Mouse (Mus musculus): ENCODE data around the gene Mif. TPM values are rescaled to one million over a fixed set of nuclear protein-coding genes. Genes with fewer than 3 reads are reported as not detected.
"Not testable (repeated sequence)": the region's sequence is repeated elsewhere in the genome, so short reads cannot be mapped to it uniquely, and the experiment has no call there.

Gene Mif
- 3,863 and 3,963 TPM in 2 replicates for polyA plus RNA-seq (2012)

DNA sequence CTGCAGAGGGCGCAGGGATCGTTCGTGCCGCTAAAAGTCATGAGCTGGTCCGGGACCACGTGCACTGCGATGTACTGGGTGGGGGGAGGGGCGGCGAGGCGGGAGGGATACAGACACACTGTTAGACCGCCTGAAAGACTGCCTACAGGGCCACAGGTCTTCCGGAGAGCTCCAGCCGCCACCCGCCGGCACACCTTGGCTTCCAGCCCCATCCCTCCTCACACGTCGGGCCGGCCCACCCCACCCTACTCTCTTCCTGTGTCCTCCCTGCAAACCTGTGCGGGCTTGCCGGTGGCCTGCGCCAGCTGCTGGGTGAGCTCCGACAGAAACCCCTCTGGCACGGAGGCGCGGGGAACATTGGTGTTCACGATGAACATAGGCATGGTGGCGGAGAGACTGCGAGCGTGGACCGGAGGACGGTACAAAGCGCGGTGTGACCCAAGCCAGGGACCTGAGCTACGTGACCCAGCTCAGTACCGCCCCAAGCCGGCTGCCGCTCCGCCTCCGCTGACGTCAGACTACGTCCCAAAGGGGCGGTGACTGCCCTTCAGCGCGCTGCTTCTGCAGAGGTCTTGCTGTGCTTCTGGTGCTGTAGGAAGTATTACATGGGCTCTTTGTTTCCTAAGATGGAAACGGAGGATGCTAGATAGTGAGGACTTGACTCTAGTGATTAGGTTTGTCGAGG, at the start of gene Mif:
TSS of gene Mif (minus strand) at position 455 of the 685 bp plus-strand sequence.
- not testable (repeated sequence) for TF ChIP-seq GATA1 (IDR thresholded peaks at IDR 0.05; ENCODE audit: low read length)

DNA sequence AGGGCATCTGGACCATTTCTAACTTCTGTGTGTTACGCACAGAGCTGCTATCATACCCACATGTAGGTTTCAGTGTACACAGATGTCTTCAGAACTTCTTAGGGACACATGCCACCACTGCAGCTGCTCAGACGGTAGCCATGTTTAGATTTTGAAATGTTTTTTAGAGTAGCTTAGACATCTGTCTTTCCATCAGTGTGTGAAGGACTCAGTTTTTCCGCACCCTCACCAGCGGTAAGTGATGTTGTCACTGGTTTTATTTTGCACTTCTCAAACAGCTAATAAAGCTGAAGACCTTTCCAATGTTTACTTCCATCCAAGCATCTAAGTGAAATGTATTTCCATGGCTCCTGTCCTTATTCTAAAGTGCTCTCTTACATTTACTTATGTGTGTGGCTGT, 46.8 kb upstream of the Mif start:
- TF ChIP-seq GATA1 (IDR thresholded peaks at IDR 0.05; ENCODE audit: low read length): no peak

DNA sequence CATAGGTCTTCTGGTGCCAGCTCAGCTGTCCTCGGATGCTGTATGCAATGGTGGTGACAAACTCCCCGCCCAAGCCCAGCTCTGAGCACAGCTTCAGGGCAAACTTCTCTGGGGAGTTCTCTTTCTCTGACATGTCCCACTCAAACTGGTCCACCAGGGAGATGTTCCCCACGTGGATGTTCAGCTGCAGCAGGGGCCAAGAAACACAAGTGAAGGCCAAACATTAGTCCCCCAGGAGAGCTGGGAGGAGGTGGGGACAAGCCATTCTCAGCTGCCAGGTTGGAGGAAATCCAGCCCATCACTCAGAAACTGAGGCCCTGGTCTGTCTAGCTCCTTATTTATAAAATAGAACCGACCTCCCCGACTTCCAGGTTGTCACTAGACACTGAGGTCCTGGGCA, 44.4 kb upstream of the Mif start:
- no peak for TF ChIP-seq GATA1 (IDR thresholded peaks at IDR 0.05; ENCODE audit: low read length)

DNA sequence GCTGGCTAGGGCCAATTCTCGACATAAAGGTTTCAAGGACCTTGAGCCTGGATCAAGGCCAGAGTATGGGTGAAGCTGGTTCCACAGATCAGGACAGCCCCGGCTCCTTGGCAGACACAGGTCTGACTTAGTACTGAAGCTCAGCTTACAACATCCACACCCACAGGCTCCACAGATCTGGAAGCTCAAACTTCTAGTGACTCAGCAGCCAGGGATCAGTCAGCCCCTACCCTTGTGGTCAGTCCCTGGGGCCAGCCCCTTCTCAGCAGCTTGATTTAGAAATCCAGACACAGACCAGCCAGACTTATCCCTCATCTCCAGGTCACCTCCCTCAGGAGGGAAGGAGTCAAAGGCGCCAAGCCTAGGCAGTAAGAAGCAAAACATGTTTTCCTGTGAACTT, 38.8 kb upstream of the Mif start:
- no peak for TF ChIP-seq GATA1 (IDR thresholded peaks at IDR 0.05; ENCODE audit: low read length)

DNA sequence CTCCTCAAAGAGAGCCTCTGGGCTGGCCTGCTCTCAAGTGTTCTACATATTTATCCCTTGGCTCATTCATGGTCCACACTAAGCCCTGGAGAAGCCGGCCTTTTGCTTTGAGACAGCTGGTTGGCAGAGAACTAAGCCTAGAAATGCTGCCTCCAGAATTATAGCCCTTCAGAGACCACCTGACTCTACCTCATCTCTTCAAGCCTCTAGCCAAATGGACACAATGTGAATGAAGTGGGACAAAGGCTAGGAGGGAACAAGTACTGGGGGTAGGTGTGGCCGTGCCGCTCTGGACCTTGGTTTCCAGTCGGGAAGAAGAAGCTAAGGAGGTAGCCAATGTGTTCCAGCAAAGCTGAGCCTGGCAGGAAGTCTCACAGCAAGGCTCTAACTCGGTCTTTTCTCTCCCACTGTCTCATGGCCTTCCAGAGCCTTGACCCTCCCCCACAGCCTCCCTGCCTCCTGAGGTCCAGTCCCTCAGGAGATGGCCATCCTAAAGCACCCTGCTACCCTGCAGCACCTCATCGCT, 38.1 kb upstream of the Mif start:
- no peak for TF ChIP-seq GATA1 (IDR thresholded peaks at IDR 0.05; ENCODE audit: low read length)

GRCm38 (mm10) chr10:75897373-75897772, 37.3 kb upstream of the Mif start:
- no peak for TF ChIP-seq GATA1 (IDR thresholded peaks at IDR 0.05; ENCODE audit: low read length)

DNA sequence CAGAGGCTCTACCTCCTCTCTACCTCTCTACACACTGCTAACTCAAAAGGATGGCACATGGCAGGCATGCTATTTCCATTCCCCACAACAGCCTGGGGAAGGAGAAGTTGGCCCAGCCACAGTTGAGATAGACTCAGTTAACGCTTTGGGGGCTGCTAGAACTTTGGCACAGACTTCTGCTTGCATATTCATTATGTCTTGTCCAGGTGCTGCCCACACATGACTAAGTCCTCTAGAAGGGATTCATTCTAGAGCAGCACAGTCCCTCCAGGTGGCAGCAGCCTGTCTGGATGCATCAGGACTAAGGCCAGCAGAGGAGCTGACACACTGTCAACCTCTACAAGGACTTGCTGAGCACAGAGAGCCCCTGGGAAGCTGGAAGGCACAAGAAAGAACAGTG, 36.2 kb upstream of the Mif start:
- no peak for TF ChIP-seq GATA1 (IDR thresholded peaks at IDR 0.05; ENCODE audit: low read length)

DNA sequence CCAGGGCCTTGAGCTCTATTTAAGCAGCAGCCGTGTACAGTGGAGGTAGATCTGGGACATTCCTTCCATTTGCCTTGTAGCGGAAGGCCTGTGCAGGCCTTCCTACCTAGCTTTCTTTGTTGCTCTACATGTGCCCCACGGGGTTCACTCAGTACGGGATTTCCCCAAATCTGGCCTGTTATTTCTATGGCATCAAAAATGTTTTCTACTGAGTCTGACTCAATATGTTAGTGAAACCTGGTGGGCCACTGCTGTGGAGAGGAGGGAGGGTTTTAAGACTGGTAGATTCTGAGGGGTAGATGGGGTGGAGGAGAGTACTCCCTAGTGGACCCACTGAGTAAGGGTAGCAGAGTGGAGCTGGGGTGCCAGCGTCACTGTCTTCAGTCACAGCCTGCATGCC, 35.7 kb upstream of the Mif start:
- TF ChIP-seq GATA1 (IDR thresholded peaks at IDR 0.05; ENCODE audit: low read length): no peak

DNA sequence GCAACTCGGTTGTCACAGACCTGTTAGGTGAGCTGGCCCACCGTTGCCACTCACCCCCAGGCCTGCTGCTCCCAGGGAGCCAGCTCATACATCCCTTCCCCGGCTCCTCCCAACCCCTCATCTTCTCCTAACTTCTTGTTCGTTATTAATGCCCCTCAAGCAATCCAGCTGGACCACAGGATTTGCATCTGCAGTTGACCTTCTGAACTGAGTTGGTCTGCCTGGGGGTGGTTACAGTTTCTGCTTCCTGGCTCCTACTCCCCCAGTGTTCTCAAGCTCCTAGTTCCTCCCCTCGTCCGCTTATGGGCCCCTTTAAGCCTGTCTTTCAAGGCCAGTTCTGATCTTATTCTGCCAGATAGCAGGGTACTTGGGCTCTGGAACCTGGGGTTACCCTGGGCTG, 34.6 kb upstream of the Mif start:
- TF ChIP-seq GATA1 (IDR thresholded peaks at IDR 0.05; ENCODE audit: low read length): no peak

DNA sequence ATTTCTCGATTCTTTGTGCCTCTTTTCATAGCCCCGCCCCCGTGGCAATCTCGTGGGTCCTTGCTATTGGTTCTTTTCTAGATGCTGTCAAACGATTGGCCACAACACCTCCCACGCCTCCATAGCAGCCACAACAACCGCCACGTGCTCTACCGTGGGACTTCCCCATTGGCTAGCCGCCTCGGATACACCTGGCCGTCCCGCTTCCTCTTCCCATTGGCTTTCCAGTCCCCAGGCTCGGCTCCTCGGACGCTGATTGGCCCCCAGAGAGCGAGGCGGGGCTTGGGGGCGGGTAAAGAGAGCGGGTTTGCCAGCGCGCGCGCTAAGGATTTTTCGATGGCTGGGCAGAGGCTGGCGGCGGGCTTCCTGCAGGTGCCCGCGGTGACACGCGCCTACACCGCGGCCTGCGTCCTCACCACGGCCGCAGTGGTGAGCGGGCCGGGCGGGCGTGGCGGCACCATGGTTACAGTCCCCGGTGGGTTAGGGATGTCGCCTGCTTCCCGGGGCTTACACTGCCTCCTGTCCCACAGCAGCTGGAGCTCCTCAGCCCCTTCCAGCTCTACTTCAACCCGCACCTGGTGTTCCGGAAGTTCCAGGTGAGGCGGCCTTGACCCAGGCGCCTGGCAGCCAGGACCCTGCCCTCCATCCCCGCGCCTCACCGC, 33.2 kb upstream of the Mif start, which contains the start of gene Derl3:
TSS of gene Derl3 (plus strand) at position 325 of the 662 bp plus-strand sequence.
- TF ChIP-seq GATA1 (IDR thresholded peaks at IDR 0.05; ENCODE audit: low read length): no peak

- TF ChIP-seq GATA1 (IDR thresholded peaks at IDR 0.05; ENCODE audit: low read length): no peak
Observed at GRCm38 (mm10) chr10:75889406-75890153, 29.5 kb upstream of the Mif start.

- no peak for TF ChIP-seq GATA1 (IDR thresholded peaks at IDR 0.05; ENCODE audit: low read length)
Observed at GRCm38 (mm10) chr10:75884742-75885141, 24.7 kb upstream of the Mif start.

DNA sequence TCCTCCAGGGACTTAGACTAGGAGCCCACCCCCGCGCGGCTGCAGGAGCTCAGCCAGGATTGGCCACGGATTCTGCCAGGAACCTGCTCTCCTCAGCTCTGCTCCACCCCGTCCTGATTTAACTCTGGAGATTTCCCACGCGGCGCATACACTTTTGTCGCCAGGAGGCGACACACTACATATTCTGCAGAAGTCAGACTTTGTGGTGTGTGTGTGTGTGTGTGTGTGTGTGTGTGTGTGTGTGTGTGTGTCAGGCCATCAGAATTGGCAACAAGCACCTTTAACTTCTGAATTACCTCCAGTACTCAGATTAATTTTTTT, 23.2 kb upstream of the Mif start:
- TF ChIP-seq GATA1 (IDR thresholded peaks at IDR 0.05; ENCODE audit: low read length): no peak

GRCm38 (mm10) chr10:75882433-75883231, 22.6 kb upstream of the Mif start:
- no peak for TF ChIP-seq GATA1 (IDR thresholded peaks at IDR 0.05; ENCODE audit: low read length)

Data from G1E-ER4 (cell line).